Mouse (Mus musculus) heart, embryonic 11.5 days (tissue): Measurements from ENCODE around the gene Nav2. TPM values are rescaled to one million over a fixed set of nuclear protein-coding genes. Genes with fewer than 3 reads are reported as not detected.

ENCODE experiments used
- ATAC-seq: fragments of 200-750 bp; cut with Nextera tagmentation; replicated peaks from 2 replicates; pipeline ENCODE4 v1.8.0; 2017; ENCODE audit warnings: moderate library complexity; ENCODE audit not compliant: insufficient number of reproducible peaks, low FRiP score, low TSS enrichment
- H3K27ac ChIP-seq: fragments of 300-500 bp; sonication (generic); 2 replicates; pipeline ENCODE4 v1.5.1; 2014; ENCODE audit warnings: mild to moderate bottlenecking, low read depth, low read length
- H3K27me3 ChIP-seq: fragments of 300-500 bp; sonication (generic); 2 replicates; pipeline ENCODE4 v1.6.1; 2014; ENCODE audit warnings: mild to moderate bottlenecking, low read length, mixed read lengths; ENCODE audit not compliant: control insufficient read depth, insufficient read depth
- H3K36me3 ChIP-seq: fragments of 300-500 bp; sonication (generic); 2 replicates; pipeline ENCODE4 v1.6.1; 2014; ENCODE audit warnings: mild to moderate bottlenecking, low read length, moderate library complexity, mixed read lengths; ENCODE audit not compliant: control insufficient read depth, insufficient read depth
- H3K4me1 ChIP-seq: fragments of 300-500 bp; sonication (generic); 2 replicates; pipeline ENCODE4 v1.6.1; 2014; ENCODE audit warnings: low read length; ENCODE audit not compliant: control insufficient read depth, insufficient read depth
- H3K4me2 ChIP-seq: fragments of 300-500 bp; sonication (generic); 2 replicates; pipeline ENCODE4 v1.6.1; 2014; ENCODE audit warnings: mild to moderate bottlenecking, moderate library complexity
- H3K4me3 ChIP-seq: fragments of 300-500 bp; sonication (generic); 2 replicates; pipeline ENCODE4 v1.5.1; 2014; ENCODE audit warnings: low read depth, low read length
- H3K9ac ChIP-seq: fragments of 300-500 bp; sonication (generic); 2 replicates; pipeline ENCODE4 v1.6.1; 2014; ENCODE audit warnings: mild to moderate bottlenecking, low read depth, low read length, moderate library complexity
- H3K9me3 ChIP-seq: fragments of 300-500 bp; sonication (generic); replicated peaks from 2 replicates; pipeline ENCODE4 v1.6.1; 2016; ENCODE audit warnings: low read length; ENCODE audit not compliant: control insufficient read depth
- WGBS: fragments of 180-500 bp; shearing (Covaris S2); extraction: QIAGEN DNeasy Blood & Tissue Kit; methylation state at CpG from one replicate; pipeline ENCODE4 v1.1.7; 2014; ENCODE audit not compliant: insufficient replicate concordance; 5-methylcytosine and 5-hydroxymethylcytosine counted together
- polyA plus RNA-seq: library from polyadenylated mRNA; unstranded; fragments of >200 nt; fragmentation: Nextera tagmentation; extraction: Ambion mirVana; gene quantifications from 2 replicates; pipeline ENCODE4 v1.2.1, GENCODE M21; 2014

Gene Nav2
- polyA plus RNA-seq, 1 experiment from 2014 or later: 32.2 TPM

DNA sequence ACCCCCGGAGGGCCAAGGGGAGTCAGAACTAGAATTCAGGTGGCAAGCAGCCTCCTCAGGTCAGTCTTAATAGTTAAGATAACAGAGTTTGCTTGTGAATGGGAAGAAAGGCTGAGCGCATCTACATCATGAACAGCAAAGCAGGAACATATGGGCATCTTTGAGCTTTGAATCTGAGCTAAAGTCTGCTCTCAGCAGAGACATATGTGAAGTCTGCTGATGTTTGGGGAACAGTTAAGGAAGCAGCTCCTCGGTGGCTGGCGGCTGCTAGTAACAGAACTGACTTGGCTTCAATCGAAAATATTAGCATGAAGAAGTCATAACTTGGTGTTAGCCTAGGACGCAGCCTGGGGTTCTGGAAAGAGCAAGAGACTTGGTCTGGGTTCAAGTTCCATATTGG is 102.2 kb downstream of the Nav2 start:
- Histone ChIP-seq H3K4me2 (no peak overlapping the region), H3K9me3 (no peaks in the 10 kb centered on the region), H3K9ac (no peak overlapping the region), H3K4me1 (peaks cover 8% of the 10 kb centered on the region), H3K36me3 (no peaks in the 10 kb centered on the region), H3K27ac (no peak overlapping the region), H3K4me3 (no peak overlapping the region), H3K27me3 (no peaks in the 10 kb centered on the region)
- WGBS: 84% methylated on average over 6 of the region's 6 CpGs
- ATAC-seq: no peak

DNA sequence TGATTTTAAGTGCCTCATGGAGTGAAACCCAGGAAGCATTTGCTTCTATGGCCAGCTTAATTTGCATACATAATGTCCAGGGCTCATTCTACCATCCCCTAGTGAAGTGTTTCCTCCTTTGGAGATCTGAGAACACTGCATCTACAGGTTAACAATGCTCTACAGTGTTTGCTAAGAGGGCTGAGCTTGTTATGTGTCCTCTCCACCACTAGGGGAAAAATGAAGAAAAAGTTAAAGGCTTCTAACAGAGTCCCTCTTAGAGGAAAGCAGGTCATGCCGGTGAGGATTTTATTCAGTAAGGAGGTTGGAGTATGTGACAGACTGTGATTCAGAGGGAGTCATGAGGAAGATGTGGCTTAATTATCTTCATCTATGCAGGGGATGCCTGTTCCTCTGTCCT is 103.5 kb downstream of the Nav2 start:
- no peak overlapping the region for H3K9ac ChIP-seq
- no peak for ATAC-seq
- peaks cover 6% of the 10 kb centered on the region for H3K4me1 ChIP-seq
- no peaks in the 10 kb centered on the region for H3K27me3 ChIP-seq
- WGBS: 62% methylated on average over 1 of the region's 1 CpGs
- H3K4me2 ChIP-seq: no peak overlapping the region
- no peaks in the 10 kb centered on the region for H3K36me3 ChIP-seq
- H3K9me3 ChIP-seq: no peaks in the 10 kb centered on the region
- no peak overlapping the region for H3K4me3 ChIP-seq
- no peak overlapping the region for H3K27ac ChIP-seq

DNA sequence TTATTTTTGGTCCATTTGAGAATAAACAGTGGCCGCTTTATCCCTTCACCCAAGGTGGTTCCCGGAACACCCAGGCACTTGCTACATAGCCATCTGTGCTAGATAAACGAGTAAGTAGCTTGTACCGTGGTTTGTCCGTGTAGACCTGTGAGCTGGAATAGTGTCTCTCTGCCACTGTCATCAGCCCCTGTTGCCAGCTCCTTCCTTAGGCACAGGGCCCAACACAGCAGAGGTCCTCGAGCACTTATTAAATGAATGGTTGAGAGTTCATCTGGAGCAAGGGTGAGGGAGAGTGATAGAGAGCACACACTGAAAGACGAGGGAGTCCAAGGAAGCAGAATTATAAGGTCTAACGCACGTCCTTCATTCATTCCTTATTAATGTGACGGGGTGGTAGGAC is 106.0 kb downstream of the Nav2 start:
- Histone ChIP-seq H3K4me2 (no peak overlapping the region), H3K36me3 (no peaks in the 10 kb centered on the region), H3K27me3 (no peaks in the 10 kb centered on the region), H3K9me3 (no peaks in the 10 kb centered on the region), H3K4me3 (no peak overlapping the region), H3K4me1 (peaks cover 6% of the 10 kb centered on the region), H3K27ac (no peak overlapping the region), H3K9ac (no peak overlapping the region)
- 76% methylated on average over 10 of the region's 10 CpGs for WGBS
- no peak for ATAC-seq

DNA sequence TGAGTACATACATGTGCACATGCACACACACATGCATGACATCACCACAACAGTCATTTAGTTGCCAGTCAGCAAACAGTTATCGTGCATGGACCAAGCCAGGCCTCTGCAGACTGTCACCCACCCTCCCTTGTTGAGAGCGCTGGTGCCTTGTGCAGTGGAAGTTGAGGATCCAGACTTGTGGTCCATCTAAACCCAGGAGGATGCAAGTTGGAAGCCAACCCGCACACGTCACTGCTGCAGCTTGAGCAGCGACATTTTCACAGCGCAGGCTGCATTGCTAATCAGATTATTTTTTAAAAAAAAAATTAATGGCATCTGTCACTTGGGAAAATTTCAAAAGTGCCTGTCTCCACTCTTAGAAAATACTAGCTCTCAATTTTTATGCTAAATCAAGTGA is 106.8 kb downstream of the Nav2 start:
- H3K27me3 ChIP-seq: no peaks in the 10 kb centered on the region
- 85% methylated on average over 6 of the region's 6 CpGs for WGBS
- H3K4me3 ChIP-seq: no peak overlapping the region
- H3K4me2 ChIP-seq: no peak overlapping the region
- no peak for ATAC-seq
- peaks cover 6% of the 10 kb centered on the region for H3K4me1 ChIP-seq
- H3K9me3 ChIP-seq: no peaks in the 10 kb centered on the region
- H3K36me3 ChIP-seq: no peaks in the 10 kb centered on the region
- H3K9ac ChIP-seq: no peak overlapping the region
- no peak overlapping the region for H3K27ac ChIP-seq

DNA sequence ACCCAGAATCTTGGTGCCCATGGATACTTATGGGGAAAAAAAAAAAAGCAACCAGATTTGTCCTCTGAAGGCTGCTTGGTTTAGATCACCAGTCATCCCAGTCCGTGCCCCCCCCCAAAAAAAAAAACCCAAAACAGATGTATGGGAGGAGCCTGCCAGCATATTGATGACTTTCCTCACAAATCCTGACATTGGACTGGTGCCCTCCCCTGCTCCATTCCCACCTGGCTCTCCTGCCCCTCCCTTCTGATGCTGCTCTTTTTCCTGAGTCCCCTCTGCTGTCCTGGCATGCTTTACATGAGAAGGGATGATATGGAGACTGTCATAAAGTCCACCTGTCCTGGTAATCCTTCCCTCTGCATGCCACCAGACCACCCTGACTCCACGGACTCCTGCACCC is 107.6 kb downstream of the Nav2 start:
- Histone ChIP-seq H3K36me3 (no peaks in the 10 kb centered on the region), H3K4me1 (peaks cover 6% of the 10 kb centered on the region), H3K9me3 (no peaks in the 10 kb centered on the region), H3K4me2 (no peak overlapping the region), H3K9ac (no peak overlapping the region), H3K27me3 (no peaks in the 10 kb centered on the region), H3K27ac (no peak overlapping the region), H3K4me3 (no peak overlapping the region)
- 72% methylated on average over 2 of the region's 2 CpGs for WGBS
- no peak for ATAC-seq

DNA sequence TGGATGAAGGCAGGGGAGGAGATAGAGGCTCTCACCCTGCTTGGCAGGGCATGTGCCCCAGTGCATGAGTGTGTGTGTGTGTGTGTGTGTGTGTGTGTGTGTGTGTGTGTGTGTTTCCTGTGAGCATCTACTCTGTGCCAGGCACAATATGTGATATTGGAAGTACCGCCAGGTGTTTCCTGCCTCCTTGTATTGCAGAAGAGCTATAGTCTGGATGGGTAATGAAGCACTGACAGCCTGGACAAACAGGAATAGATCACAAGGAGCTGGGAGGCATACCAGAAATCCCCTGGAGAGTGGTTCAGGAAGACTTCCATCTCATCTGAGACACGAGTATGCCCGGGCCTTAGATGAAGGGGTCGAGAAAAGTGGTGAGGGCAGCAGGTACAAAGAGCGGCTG is 109.3 kb downstream of the Nav2 start:
- ATAC-seq: no peak

DNA sequence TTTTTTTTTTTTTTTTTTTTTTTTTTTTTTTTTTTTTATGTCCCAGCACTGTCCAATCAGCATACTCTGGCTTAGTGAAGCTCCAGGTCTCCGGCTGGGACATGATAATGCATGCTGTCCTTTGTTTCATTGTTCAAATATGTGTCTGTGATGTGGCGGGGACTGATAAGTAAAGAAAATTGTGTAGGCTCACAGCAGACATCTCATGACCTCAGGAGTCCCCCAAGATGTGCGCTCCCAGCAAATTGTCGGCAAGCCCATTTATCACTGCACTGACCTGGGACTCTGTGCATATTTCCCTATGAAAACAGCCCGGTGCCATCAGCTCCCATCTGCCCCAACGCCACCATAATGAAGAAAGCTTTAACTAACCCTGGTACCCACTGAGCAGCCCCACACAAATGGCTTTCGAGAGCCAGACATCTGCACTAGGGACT is 110.0 kb downstream of the Nav2 start:
- Histone ChIP-seq H3K9ac (no peak overlapping the region), H3K4me3 (no peak overlapping the region), H3K4me2 (no peak overlapping the region), H3K9me3 (no peaks in the 10 kb centered on the region), H3K4me1 (no peaks in the 10 kb centered on the region), H3K27ac (no peak overlapping the region), H3K27me3 (no peaks in the 10 kb centered on the region), H3K36me3 (no peaks in the 10 kb centered on the region)
- WGBS: 58% methylated on average over 7 of the region's 7 CpGs
- ATAC-seq: no peak

More for the DNA sequence above, 109.3 kb downstream of the Nav2 start:
- Histone ChIP-seq H3K27ac (no peak overlapping the region), H3K27me3 (no peaks in the 10 kb centered on the region), H3K4me1 (peaks cover 3% of the 10 kb centered on the region), H3K9me3 (no peaks in the 10 kb centered on the region), H3K9ac (no peak overlapping the region), H3K4me2 (no peak overlapping the region), H3K4me3 (no peak overlapping the region), H3K36me3 (no peaks in the 10 kb centered on the region)
- 81% methylated on average over 5 of the region's 5 CpGs for WGBS

DNA sequence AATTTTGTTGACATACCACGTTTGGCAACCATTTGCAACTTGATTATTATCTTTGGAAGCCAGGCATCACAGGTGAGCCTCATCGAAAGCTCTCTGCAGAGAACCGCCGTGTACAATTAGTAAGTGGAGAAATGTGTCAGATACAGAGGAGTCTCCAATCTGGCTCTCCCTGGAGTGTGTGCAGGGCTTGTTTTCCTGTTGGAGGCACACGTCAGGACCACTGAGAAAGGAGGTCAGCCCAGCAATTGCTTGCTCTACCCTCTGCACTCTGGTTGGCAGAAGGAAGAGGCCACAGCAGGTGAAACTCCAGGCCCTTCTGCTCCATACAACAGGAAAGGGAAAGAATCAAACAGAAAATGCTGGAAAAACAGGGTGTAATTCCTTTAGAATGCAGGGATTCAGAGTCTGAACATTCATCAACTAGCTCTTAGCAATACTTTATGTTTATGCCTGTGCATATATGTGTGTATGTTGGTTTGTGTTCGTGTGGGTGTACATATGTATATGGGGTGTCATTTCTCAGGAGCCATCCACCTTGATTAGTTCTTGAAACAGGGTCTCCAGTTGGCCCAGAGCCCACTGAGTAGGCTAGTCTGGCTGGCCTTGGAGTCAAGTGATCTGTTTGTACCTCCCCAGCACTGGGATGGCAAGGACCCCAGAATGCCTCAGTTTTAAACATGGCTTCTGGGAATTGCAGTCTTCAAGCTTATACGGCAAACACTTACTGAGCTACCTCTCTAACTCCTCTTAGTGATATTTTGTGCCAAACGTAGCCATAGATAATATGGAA is 116.7 kb downstream of the Nav2 start:
- no peaks in the 10 kb centered on the region for H3K36me3 ChIP-seq
- no peak overlapping the region for H3K9ac ChIP-seq
- peaks cover 3% of the 10 kb centered on the region for H3K4me1 ChIP-seq
- no peak for ATAC-seq
- no peaks in the 10 kb centered on the region for H3K9me3 ChIP-seq
- no peak overlapping the region for H3K4me3 ChIP-seq
- no peak overlapping the region for H3K27ac ChIP-seq
- 77% methylated on average over 8 of the region's 8 CpGs for WGBS
- H3K27me3 ChIP-seq: no peaks in the 10 kb centered on the region
- H3K4me2 ChIP-seq: no peak overlapping the region

DNA sequence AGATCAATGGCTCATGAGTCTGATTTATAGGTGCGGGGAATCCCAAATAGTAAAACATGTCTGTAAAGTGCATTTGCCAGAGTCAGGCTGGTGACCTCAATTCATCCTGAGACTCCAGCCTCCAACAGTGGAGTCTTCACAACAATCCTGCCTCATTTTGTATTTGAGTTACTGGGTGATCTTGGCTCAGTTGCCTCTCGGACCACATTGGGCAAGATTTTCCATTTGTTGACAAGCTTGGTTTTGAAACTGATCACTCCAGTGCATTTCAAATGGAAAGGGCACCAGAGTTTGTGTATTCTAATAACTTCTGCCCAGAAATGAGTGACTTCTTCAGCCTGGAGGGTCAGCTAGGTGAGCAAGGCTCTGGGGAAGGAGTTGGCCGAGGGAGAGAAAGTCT is 117.5 kb downstream of the Nav2 start:
- no peaks in the 10 kb centered on the region for H3K27me3 ChIP-seq
- H3K36me3 ChIP-seq: no peaks in the 10 kb centered on the region
- 70% methylated on average over 3 of the region's 3 CpGs for WGBS
- H3K27ac ChIP-seq: no peak overlapping the region
- ATAC-seq: no peak
- H3K4me2 ChIP-seq: no peak overlapping the region
- H3K9ac ChIP-seq: no peak overlapping the region
- no peaks in the 10 kb centered on the region for H3K9me3 ChIP-seq
- H3K4me1 ChIP-seq: peaks cover 3% of the 10 kb centered on the region
- H3K4me3 ChIP-seq: no peak overlapping the region
